Mouse (Mus musculus) spleen, adult 2 months (tissue): ENCODE results near the gene Zfp691.

Experiments used
- CTCF ChIP-seq: fragments of 200-500 bp; IDR thresholded peaks from 2 replicates; pipeline ENCODE4 v1.5.1; 2011; ENCODE audit warnings: mild to moderate bottlenecking, inconsistent platforms; ENCODE audit not compliant: insufficient read depth, insufficient read length, insufficient replicate concordance; ENCODE audit errors: extremely low read depth
- POLR2A ChIP-seq: fragments of 200-500 bp; IDR thresholded peaks from 2 replicates; pipeline ENCODE4 v1.6.1; 2011; ENCODE audit warnings: low read depth, low read length, inconsistent platforms

DNA sequence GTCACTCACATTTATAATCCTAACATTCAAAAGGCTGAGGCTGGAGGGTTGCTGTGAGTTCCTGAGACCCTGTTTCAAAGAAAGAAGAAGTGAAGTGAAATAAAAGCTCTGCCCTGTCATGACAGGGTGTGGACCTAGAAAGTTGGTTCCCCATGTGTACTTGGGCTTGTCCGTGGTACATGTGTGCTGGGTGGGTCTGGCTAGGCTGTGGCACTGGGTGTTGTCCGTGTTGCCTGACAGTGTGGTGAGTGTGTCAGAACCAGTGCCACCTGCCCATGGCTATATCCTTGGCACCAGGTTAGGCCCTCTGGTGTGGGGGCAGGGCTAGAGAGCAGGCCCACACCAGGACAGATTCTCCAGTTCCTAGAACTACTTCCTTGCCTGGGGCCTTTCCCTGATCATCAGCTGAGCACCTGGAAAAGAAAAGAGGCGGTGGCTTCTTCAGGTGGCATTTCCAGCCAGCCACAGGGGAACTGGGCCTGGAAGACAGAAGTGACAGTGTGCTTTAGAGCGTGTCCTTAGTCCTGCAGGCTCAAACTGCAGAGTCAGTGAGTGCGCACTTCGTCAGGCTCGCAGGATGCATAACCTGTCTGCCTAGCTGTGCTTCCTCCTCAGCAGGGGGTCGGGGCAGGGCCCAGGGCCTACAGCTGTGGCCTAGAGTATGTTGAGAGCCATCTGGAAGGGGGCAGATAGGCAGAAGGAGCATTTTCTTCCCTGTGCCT, 42.6 kb downstream of the Zfp691 start:
- no peak for TF ChIP-seq CTCF
- no peak for TF ChIP-seq POLR2A
